Mouse (Mus musculus): ENCODE data around the gene Cck. TPM values are rescaled to one million over a fixed set of nuclear protein-coding genes. Genes with fewer than 3 reads are reported as not detected.

The Cck gene
- total RNA-seq (2021) = 1.0 TPM in 1 of 2 replicates, not detected in the other
- long read RNA-seq, experiment 1 = 0 reads
- long read RNA-seq, experiment 2 = 0 reads

DNA sequence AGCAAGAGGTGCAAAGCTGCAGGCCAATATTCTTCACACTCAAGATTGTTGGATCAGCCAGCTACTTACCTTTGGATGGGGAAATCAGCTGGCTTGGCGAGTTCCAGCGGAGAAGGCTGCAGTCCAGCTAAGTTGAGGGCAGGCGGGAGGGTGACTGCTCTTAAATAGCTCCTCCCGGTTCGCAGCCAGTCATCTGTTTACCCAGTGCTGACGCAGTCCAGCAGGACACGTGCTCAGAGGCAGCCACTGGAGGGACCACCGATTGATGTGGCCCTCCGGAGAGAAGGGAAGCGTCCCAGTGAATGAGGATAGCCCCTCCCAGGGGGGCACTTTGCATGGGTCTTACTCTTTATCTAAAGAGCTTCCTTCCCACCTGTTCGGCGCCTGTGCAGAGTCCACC lies at the start of gene Cck:
Cck (minus strand) TSS at position 166 of the 400 bp plus-strand sequence.
- DNase-seq = peak; percentile 54

DNA sequence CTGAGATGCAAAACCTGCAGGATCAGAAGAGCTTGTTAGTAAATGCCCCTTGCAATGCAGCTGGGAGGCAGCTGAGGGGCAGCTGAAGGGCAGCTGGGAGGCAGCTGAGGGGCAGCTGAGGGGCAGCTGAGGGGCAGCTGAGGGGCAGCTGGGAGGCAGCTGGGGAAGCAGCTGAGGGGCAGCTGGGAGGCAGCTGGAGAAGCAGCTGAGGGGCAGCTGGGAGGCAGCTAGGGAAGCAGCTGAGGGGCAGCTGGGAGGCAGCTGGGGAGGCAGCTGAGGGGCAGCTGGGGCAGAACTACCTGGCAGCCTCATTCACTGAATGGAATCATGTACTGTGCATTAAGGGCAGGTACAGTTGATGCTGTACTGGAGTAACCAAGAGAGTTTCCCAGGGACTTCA lies 46.0 kb upstream of the Cck start:
- DNase-seq = no peak

DNA sequence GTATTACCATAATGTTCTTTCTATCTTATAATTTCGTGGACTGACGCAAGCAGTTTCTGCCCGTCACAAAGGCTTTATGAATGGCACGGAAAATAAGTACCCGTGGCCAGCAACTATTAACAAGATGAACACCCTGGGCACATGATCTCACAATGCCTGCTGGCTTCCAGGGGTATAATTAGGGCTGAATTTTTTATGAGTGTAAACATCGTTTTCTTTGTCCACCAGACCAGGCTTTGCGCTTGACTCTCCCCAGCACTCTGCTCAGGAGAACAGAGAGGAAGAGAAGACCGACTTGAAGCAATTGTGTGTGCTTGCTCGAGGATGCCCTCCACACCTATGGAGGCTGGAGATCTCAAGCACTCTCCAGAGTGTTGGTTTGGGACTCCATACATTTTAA lies 37.1 kb upstream of the Cck start:
- DNase-seq = no peak

DNA sequence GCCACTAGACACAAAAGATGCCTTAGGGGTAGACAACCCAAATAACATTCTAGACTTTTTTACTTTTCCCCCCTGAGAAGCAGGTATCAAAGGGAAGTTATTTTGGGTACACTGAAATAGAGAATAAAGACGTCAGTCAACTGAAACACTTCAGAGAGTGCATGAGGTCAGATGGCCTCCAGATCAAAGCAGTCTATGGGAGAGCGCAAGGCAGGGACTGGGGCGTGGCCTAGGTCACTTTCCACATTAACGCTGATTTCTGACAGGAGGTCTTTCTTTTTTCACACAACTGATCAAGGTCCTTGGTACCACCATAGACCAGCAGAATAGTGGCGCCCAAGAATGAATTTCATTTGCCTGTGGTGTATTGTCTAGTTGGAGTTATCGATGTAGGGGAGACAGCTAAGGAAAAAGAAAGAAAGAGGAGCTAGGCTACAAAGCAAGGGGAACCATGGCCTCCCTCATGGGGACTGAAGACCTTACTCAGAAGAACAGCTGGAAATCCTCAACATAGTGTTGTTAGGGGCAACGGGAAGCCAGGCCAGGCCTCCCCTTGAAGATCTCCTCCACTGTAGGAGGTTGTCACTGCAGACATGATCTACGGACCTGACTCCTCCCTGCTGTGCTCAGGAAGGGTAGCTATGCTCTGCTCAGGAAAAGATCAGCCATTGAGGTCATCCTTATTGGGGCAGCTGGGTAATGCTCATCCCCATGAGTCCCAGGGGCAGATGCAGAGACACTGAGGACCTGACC lies 33.3 kb upstream of the Cck start:
- DNase-seq = no peak

DNA sequence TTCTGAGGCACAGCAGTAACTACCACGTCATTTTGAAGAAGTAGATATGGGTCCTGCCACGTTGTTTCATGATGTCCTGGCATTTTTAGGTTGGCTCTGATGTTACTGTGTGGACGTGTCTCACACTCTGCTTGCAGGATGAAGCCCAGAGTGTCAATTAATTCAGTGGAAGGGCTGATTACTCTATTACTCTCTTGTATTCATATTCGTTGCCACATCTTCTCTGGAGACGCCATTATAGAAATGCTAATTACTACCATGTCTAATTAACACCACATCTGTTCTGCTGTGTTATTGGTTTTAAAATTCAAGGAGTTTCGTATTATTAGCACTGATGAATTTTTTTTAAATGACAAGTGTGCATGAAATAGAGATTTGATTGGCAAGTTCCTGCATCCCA lies 30.7 kb upstream of the Cck start:
- DNase-seq = no peak

DNA sequence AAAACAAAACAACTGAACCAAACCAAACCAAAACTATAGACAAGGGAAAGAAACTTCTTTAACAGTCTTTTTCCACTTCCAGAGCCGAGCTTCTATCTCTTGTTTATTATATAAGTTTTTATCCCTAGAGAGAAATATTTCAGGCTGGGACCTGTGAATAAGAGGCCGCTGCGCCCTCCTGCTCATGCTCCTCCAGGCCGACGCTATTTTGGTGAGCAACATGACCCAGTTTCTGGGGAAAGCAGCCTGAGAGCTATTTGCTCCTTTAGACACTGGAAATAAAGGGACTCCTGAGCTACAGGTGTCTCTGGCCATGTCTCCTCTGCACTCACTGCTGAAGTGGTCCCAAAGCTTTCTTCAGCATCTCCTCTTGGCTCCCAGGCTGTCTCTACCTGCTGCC lies 24.6 kb upstream of the Cck start:
- no peak for DNase-seq

DNA sequence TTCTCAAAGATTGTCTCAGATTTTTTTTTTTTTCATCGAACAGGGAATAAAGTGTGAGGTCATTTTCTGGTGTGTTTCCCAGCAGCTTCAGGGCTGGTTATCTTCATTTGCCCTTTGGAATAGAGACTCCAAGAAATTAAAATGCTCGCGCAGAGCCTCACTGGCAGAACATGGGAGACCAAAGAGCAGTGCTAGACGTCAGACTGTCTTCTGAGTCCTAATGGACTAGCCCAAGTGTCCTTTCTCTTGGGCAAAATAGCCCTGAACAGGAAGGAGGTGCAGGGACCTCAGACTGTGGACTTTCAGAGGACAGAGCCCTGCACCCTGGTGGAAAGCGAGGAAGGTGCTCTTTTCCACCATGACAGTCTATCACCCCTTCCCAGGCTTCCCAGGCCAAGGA lies 19.0 kb upstream of the Cck start:
- DNase-seq = no peak

DNA sequence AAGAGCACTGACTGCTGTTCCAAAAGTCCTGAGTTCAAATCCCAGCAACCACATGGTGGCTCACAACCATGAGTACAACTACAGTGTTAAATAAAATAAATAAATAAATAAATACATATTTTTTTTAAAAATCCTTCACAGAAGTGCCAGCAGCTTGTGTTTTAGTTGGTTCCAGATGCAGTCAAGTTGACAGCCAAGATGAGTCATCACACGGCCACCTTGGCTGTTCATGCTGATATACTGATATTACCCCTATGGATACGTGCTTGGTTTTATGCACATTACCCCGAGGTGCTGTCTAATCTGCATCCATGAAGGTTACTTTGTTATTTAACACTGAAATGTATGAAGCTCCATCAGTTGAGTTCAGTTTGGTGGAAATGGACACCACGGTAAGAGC lies 16.4 kb upstream of the Cck start:
- no peak for DNase-seq

DNA sequence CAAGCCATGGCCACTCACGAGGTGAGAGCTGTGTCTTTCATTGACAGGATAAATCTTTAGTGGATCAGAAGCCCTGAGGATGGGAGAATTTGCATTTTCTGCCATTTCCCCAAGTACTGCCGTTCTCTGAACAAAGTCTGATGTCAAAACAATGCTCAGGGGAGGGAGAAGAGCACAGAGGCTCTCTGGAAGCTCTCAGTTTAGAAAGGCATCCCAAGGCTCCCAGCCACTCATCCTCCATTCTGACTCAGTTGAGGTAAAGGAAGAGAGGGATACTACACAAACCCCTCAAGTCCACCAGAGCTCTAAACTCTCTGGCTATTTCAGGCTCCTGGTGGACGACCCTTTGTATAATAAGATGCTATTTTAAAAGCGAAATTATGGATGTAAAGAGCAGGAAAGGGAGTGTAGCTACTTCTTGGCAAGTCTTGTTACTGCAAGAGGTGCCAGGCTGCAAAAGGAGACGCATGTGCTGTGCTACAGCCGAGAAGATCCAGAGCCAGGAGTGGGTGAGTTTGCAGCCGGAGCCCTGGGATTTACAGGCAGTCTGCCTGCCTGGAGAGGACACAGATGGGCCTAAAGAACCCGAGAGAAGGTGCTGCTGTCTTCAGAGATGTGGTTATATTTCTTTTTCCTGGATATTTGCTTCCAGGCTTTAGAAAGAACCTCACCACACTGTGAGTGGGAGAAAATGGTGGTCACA lies 11.1 kb upstream of the Cck start:
- no peak for DNase-seq

DNA sequence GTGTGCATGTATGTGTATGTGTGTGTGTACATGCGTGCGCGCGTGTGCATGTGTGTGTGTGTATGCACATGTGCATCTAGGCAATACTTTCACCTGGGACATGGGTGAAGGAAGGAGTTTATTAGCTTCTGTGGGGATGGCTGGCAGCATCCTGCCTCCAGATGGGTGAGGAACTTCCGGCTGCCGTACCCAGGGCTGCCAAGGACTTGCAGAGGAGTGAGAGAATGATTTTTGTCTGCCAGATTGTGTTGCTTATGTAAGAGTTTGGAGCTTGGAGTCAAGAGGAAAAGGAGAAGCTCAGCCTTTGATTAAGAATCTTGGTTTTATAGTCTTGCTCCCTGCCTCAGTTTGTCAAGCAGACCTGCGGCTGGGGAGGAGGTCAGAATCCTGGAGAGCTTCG lies 9.9 kb upstream of the Cck start:
- DNase-seq = no peak

DNA sequence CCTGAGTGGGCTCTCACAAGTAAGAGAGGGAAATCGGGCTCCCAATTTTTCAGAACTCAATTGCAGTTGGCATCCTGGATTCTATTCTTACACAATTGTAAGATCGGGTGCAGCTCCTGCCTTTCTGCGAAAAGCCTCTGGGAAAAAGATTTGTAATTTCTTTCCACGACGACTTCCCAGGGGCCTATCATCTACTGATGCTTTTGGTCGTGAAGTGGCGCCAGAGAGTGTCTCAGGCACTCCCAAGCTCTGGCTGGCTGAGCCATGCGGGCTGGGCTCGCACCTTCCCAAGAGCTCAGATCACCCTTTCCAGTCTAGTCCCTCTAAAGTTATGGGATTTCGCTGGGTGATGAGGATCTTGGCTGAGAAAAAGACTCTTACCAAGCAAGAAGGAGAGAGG lies 608 bp upstream of the Cck start:
- peak; percentile 26 for DNase-seq

DNA sequence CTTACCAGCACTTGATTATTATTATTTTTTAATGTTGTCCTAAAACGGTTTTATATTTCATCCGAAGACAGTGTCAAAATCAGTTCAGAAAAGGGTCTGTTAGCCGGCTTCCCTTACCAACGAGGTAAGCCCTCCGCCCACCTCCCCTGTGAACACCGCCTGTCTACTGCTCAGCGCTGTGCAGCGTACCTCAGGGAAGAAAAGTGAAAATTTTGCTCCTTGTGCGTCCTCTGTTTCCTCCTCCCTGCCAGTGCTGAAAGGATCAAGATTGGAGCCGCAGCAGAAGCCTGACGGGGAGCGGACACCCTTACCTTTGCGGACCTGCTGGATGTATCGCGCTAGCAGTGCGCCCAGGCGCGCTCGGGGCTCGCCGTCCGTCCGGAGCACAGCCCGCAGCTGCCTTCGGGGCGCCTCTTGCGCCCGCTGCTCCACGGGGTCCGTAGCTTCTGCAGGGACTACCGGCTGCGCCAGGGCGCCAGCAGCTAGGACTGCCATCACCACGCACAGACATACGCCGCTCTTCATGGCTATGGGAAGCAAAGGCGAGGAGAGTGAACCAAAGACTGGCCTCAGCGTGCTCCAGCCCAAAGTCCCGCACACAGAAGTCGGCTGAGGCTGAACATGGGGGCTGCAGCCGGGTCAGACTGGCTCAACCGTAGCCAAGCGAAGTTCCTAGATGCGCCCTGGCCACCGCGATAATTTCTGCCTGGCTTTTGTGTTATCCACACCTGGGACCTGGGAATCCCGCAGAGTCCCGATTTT lies 1.3 kb downstream of the Cck start:
- DNase-seq = no peak

DNA sequence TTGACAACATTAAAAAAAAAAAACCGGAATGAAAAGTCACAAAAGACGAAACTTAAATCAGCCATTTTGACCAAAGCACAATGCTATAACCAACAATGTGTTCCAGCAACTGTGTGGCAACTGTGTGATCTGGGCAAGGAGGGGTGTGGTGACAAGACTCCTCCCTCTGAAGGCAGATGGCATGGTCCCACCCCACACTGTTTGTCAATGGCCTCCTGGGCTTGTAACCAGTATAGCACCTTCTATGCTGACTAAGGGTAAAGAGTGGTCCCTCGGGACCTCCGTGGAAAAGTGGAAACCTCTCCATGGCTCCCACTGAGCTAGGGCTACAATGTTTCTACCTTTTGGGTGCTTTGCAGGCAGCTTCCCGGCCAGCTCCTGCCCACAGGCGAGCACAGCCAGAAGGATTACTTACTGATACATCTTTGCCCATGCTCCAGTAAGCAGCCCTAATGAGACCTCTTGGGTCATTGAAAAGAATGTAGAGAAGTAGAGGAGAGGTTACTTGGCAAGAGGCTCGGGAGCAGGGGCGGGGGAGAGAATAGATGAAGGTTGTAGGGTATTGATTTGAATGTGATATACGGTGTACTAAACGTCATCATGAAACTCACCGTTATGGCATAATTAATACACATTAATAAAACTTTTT lies 3.8 kb downstream of the Cck start:
- DNase-seq = no peak

DNA sequence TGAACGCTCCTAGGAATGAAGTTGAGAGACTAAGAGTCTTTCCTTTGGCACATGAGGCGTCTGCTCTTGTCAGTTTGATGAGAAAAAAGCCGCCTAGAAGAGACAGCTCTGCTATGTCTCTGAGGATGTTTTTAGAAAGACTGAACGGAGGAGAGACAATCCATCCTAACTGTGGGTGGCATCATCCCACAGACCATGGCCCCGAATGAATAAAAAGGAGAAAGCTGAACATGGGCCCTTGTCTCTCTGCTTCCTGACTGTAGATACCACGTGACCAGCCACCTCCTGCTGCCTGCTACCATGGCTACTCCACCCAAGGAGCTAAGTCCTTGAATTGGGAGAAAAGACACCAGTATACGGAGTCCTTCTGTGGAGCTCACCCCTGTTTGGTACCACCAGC lies 8.3 kb downstream of the Cck start:
- DNase-seq = no peak

DNA sequence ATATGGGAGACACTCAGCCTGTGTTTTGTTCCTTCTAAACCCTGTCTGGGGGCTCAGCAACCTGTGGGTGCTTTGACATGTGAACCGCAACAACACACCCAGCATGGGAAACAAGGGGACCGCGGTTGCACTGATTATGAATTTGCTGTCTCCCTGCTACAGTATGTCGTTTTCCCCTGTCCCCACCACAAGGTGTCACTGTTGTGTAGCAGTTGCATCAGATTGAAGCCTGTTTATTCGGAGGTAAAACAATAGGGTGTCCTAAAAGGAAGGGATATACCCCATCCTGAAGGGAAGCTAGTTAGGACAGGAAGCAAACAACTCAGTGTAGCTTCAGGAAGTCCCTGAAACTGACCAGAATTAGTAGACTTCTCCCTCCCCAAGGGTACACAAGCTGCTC lies 16.0 kb downstream of the Cck start:
- DNase-seq = peak; percentile 83

DNA sequence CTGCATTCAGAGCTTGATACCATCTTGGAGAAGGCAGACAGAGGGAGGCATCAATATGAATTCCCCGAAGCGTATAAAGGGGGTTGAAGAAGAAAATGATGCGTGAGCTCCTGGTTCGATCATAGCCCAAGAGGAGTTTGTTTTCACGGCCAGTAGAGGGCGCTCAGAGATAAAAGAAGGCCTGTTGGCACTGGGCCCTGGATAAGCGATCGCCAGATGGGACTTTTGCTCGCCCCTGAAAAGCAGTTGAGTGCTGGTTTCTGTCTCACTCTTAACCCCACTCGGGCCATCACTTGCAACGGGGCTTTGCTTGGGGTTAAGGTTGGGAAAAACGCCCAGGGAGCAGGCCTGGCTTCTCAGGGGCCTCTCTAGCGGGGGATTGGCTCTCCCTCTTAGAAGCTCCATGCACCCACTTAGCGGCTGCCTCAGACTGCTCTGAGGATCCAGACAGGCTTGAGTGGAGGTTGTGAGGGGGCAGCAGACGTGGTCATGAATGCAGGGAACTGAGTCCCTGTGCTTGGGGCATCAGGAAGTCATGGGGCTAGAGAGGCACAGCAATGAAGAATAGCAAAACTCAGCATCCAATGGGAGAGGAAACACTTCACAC lies 18.1 kb downstream of the Cck start:
- peak; percentile 84 for DNase-seq

DNA sequence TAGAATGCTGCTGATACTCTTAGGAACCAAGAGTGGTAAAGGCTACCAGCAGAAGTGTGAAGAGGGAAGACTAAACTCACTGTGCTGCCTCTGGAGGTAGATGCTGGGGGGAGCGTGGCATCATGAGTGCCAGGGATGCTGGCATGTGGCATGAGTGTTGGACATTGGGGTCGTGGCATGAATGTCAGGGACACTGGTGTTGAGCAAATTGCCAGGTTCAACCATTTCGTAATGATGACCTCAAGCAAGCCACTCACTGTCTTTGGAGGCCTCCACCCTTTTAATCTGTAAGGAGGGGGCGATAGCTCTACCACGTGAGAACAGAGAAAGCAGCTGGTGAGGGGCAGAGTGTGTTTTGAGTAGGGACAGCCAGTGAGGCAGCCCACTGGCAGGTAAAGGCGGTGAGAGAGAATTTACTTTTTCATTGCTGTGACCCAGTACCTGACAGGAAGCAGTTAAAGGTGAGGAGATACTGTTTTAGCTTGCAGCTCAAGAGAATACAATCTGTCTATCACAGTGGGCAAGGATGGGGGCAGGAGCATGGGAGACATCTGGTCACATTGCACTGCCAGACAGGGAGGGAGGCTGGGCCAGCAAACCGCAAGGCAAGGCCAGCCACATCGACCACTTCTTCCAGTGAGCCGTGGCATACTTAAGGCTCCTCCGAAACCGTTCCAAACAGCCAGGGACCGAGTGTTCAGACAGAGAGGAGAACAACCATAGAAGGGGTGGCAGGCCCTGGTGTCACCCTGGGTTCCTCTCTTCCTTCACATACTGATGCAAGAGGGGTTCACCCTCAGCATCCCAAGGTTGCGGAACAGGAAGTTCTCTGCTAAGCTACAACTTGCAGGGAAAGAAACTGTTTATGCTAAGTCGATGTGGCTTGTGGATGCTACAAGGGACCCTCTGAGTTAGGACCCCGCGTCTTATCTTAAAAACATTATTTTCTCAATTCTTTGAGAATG lies 19.7 kb downstream of the Cck start:
- DNase-seq = peak; percentile 36

DNA sequence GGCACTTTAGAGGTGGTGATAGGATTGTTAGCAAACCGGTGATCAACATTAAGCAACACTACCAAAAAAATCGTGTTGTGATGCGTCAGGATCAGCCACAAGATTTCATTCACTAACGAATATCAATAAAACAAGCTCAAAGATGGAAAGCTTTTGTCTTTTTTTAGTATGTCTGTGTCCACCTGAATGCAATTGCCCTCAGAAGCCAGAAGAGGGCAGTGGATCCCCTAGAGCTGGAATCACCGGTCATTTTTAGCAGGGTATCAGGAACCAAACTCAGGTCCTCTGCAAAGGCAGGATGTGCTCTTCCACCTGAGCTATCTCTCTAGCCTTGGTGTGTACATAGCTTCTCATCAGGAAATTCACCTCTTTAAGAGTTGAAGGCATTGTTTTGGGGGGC lies 20.7 kb downstream of the Cck start:
- no peak for DNase-seq

DNA sequence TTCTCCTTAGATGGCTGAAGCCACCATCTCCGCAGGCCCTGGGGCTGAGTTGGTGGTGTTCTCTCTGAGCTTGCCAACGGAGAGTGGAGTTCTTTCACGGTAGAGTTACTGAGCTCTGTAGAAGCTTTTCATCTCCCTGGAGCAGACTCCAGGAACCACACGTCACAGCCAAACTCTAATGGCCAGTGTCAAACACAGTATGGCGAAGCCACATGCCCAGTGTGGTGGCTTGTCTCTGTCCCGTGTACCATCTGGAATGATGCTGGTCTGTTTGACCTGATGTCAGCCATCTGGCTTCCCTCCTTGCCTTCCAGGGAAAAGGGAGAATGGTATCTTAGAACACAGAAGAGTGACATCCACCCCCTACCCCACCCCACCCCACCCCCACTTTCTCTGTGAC lies 25.8 kb downstream of the Cck start:
- DNase-seq = no peak

DNA sequence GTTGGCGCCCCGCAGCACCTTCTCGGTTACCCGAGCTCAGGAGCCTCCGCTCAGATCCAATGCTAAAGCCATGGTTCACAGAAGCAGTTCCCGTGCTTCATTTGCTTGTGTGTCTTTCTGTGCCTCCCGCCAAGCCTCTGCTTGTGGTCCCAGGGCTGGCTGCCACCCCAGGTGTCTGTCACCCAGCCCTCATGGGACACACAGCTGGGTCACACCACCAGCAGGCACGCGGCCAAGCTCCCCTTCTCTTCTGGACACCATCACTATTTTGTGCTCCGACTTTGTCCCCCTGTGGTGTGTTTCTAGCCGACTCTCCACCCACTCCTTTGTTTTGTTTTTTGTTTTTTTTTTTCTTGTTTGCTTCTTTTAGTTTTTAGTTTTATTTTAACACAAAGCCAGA lies 28.0 kb downstream of the Cck start:
- no peak for DNase-seq

DNA sequence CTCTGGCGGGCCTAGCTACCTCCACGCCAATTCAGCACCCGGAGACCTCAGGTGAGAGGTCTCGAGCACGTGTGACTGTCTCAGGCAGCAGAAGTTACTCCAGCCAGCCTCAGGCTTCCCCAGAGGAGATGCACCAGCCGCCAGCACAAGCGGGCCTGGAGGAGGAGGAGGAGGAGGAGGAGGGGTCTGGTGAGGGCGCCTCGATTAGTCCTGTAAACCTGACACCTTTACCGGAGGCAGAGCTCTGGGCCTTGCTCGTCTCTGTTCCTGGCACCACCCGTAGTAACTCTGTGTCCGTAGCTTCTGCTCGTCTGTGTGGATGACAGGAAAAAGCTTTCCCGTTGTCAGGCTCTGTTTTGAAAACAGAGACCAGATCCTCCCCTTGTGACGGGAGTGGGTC lies 35.0 kb downstream of the Cck start:
- no peak for DNase-seq

Data from adrenal gland, postnatal 14 days (tissue).